Mouse (Mus musculus): Measurements from ENCODE around the gene Nudt1.

The Nudt1 gene

GRCm38 (mm10) chr5:140321042-140321755, at the start of gene Nudt1, which contains the start of gene Mad1l1:
Nudt1 (plus strand) TSS chr5:140321656.
Mad1l1 (minus strand) TSS chr5:140321552.
- DNase-seq (ENCODE audit: low read depth, low spot score) = peak; percentile 98

DNA sequence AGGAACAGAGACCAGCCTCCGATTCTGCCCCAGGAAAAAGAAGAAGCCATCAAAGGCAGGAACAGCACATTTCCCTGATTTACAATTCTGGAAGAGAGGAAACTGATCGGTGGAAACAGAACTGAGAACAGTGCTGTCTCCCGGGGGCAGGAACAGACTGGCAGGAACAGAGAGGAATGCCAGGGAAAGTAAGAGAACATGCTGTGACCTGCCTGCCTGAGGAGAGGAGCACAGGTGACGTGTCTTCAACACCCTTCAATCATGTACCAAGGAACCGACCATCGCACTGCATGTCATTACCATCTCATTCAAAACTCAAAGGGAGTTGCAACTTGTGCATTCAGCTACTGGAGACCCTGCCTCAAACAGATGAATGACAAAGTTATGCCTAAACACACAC, 44.7 kb upstream of the Nudt1 start:
- no peak for DNase-seq (ENCODE audit: low read depth, low spot score)

DNA sequence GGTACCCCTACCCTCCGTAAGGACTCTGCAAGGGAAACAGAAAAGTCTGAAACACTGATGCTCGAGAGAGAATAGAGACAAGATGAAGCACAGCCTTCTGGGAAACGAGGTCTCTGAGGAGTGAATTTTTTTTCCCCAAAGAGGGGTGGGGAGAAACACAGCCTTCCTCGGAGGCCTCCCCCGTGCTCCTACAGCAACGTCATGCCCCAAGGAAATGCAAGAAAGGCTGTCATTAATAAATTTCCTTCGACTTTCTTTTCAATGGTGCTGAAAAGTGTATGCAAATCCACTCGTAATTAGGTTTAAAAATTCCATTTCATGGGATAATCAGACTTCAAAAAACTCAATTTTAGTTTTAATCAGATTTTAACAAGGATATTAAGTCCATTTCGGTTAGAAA, 41.3 kb upstream of the Nudt1 start:
- DNase-seq (ENCODE audit: low read depth, low spot score) = no peak

GRCm38 (mm10) chr5:140282376-140282775, 39.1 kb upstream of the Nudt1 start:
- no peak for DNase-seq (ENCODE audit: low read depth, low spot score)

DNA sequence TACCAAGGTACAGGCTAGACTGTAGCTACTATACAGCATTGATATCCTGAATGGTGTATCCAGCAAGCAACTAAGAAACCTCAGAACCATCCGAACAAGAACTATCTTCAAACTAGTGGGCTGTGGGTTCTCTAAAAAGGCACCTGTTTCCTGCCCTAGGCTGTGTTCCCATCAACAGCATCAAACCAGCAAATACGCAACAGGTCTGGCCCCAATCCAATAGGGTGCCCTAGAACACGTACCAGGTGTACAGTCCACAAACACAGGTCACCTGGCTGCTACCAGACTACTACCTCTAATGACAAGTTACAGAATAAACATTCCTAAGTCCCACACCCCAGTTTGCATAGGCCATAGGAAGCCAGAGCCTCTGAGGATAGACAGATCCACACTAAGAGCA, 38.6 kb upstream of the Nudt1 start:
- no peak for DNase-seq (ENCODE audit: low read depth, low spot score)

DNA sequence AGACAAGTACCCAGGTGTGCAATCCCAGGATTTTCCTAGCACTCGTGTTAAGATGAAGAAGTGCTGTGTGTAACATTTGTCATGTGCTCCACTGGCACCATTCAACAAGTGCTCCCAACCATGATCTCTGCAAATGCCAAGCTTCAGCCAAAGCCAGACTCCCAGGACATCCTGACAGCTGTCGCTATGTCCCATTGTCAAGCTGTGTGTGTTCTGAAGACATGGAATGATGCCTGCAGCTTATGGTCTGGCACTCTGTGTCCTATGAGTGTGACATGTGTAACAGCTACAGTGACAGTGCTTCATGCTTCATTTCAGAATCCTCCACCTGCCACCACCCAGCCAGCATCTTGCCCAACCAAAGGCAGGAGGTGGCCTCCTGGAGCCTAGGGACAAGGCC, 37.4 kb upstream of the Nudt1 start:
- no peak for DNase-seq (ENCODE audit: low read depth, low spot score)

DNA sequence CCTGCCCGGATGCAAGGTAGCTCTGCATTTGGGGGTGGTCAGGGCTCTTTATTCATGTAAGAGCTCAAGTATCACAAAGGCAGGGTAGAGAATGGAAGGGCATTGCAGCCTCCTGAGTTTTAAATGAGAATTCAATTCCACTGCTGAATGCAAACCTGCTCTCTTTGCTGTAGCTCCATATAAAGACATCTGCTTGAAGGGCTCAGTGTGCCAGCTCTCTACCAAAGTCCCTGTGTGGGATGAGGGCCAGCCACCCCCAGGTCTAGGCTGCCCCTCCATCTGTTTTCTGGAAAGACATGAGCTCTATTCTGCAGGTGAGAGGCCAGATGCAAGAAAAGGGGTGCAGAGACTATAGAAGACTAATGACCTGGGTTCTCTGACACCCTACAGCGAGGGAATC, 36.7 kb upstream of the Nudt1 start:
- DNase-seq (ENCODE audit: low read depth, low spot score) = no peak

DNA sequence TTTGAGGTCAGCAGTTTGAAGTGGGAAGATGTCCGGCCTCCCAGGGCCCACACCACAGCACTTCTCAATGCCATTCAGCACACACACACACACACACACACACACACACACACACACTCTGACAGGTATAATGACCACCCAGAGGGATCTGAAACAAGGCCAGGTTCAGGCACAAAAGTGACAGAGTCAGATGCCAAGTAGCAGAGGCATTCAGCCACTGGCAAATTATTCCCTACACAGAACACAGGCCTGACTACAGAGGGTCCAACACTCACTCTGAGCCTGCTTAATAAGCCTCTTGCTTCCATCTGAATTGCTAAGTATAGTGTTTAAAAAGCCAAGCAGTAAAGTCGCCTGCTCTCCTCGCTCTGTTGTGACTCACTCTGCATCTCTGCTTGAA, 33.2 kb upstream of the Nudt1 start:
- no peak for DNase-seq (ENCODE audit: low read depth, low spot score)

GRCm38 (mm10) chr5:140289161-140289560, 32.3 kb upstream of the Nudt1 start:
- no peak for DNase-seq (ENCODE audit: low read depth, low spot score)

- no peak for DNase-seq (ENCODE audit: low read depth, low spot score)
These were observed 29.3 kb upstream of the Nudt1 start for GRCm38 (mm10) chr5:140292152-140292551.

DNA sequence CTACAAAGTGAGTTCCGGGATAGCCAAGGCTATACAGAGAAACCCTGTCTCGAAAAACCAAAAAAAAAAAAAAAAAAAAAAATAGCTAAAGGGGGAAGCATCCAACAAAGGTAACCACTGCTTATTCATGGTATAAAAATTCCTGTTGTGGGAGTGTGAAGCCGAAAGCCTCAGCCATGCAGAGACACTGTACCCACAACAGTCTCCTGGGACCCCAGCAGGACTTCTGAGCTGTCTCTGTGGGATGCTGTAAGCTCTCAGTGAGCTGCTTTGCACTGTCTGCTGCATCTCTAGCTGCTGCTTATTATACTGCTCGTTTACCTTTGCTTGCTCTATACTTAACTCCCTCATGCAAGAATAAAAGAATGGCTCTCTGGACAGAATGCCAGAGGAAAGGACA, 23.2 kb upstream of the Nudt1 start:
- DNase-seq (ENCODE audit: low read depth, low spot score) = no peak

DNA sequence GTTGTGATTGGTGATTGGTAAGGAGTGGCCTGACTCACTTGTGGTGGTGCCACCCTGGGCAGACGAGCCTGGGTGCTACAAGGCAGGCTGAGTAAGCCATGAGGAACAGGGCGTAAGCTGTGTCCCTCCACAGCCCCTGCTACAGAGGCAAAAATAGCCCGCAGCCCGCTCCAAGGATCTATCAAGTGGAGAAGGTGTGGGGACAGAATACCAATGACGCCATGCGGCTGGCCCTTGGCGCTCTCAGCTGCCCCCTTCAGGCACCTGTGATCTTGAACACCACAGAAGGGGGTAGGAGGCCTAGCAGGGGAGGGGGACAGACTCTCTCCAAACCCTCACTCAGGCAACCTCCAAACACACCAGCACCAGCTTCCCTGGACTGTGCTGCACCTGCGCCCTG, 15.4 kb upstream of the Nudt1 start:
- no peak for DNase-seq (ENCODE audit: low read depth, low spot score)

GRCm38 (mm10) chr5:140307602-140308001, 13.9 kb upstream of the Nudt1 start:
- no peak for DNase-seq (ENCODE audit: low read depth, low spot score)

DNA sequence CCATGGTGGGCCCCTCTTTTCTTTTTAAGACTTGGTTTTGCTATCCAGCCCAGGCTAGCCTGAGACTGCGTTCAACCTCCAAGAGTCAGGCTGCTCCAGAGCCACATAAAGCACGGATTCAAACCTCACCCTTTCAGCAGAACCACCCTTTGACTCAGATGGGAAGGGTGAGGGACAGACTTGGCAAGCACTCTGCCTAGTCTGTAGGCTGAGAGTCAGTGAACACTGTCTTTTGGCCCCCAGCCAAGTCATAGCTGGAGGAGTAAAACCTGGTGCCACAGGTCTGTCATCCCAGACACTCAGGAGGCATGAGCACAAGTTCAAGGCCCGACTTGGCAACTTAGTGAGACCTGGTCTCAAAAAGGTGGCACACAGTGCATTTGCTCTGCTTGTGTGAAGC, 4.7 kb upstream of the Nudt1 start:
- DNase-seq (ENCODE audit: low read depth, low spot score) = no peak

DNA sequence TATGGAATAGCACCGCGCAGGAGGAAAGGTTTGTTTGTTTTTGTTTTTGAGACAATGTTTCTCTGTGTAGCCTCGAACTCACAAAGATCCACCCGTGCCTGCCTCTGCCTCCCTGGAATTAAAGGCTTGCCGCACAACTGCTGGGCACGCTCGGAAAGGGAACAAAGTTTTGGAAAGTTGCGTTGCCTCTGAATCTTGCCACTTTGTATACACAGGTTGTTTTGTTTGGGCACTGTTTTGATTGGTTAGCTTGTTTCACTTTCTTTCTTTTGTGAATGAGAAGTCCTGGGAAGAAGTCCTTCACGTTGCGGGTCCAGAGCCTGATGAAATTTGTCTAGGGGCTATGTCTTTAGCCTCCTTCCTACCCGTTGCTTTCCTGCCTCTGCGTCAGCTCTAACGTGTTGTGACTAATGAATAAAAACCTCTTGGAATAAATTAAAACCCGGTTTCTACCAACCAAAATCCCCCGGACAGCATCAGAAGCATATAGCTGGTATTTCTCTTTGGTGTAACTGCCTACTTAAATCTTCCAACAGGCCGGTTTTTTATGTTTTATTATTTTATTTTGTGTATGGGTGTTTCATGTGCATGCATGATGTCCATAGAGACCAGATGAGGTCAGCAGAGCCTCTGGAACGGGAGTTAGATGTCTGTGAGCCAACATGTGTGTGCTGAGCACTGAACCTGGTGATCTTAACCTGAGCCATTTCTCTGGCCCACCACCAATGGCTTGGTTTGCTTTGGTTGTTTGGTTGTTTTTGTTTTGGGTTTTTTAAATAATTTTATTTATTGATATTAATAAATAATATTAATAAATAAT, 510 bp downstream of the Nudt1 start:
- DNase-seq (ENCODE audit: low read depth, low spot score) = no peak

DNA sequence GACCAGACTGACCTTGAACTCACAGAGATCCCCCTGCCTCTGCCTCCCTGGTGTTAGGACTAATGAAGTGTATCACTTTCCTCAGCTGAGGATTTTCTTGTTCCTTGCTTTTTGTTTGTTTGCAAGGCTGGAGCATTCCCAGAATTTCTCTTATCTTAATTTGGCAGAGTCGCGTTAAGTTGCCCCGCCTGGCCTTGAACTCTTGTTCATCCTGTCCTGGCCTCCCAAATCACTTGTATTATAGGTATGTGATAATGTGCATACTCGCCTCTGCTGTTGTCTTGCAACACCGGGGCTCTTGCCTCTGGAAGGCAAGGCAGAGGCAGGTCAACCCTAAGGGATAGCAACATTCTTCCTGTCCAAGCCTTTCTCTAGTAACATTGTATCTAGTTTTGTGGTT, 2.6 kb downstream of the Nudt1 start:
- no peak for DNase-seq (ENCODE audit: low read depth, low spot score)

- DNase-seq (ENCODE audit: low read depth, low spot score) = peak; percentile 77
These were observed 10.4 kb downstream of the Nudt1 start, which contains the start of gene Mrm2 for GRCm38 (mm10) chr5:140331615-140332512. Mrm2 (minus strand) TSS chr5:140331898.

- no peak for DNase-seq (ENCODE audit: low read depth, low spot score)
These were observed 11.1 kb downstream of the Nudt1 start for GRCm38 (mm10) chr5:140332519-140332918.

DNA sequence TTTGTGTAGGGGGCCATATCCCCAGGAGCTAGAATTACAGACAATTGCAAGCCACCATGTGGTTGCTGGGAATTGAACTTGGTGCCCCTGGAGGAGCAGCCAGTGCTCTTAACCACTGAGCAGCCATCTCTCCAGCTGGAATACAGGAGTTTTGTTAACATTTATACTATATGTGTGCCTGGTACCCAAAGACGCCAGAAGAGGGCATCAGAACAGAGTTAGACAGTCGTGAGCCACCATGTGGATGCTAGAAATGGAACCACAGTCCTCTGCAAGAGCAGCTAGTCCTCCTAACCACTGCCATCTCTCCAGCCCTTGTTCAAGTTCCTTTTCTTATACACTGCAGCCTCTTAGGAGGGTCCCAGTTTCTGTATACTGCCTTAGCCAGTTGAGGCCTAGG, 12.2 kb downstream of the Nudt1 start:
- no peak for DNase-seq (ENCODE audit: low read depth, low spot score)

- no peak for DNase-seq (ENCODE audit: low read depth, low spot score)
These were observed 15.2 kb downstream of the Nudt1 start for GRCm38 (mm10) chr5:140336680-140337079.

GRCm38 (mm10) chr5:140338779-140339178, 17.3 kb downstream of the Nudt1 start:
- DNase-seq (ENCODE audit: low read depth, low spot score) = no peak

GRCm38 (mm10) chr5:140339836-140340235, 18.4 kb downstream of the Nudt1 start:
- DNase-seq (ENCODE audit: low read depth, low spot score) = no peak

All from c-Kit-negative CD71-positive TER-119-positive erythroid progenitor cells, embryonic 14.5 days (primary cell).